Mouse (Mus musculus) cerebellum, adult (tissue): Measurements from ENCODE around the gene Numb.

Source experiments
- ATAC-seq: cut with Nextera tagmentation; 2 replicates; pipeline ENCODE4 v1.9.2; 2017; ENCODE audit warnings: mild to moderate bottlenecking, moderate library complexity, mixed read lengths; ENCODE audit not compliant: insufficient number of reproducible peaks, low FRiP score, low TSS enrichment

The Numb gene

GRCm38 (mm10) chr12:83789781-83790140 lies 132.0 kb downstream of the Numb start:
- ATAC-seq = no peak

- ATAC-seq = no peak
Measured at GRCm38 (mm10) chr12:83789051-83789780, 132.5 kb downstream of the Numb start.

- no peak for ATAC-seq
Measured at GRCm38 (mm10) chr12:83785305-83785704, 136.4 kb downstream of the Numb start.

GRCm38 (mm10) chr12:83782669-83783068 lies 139.1 kb downstream of the Numb start:
- no peak for ATAC-seq

- 0 out of 2 replicates have a peak, but pooled peaks have one; percentile 20 for ATAC-seq
Measured at GRCm38 (mm10) chr12:83781640-83782278, 140.0 kb downstream of the Numb start.

GRCm38 (mm10) chr12:83781204-83781603 lies 140.5 kb downstream of the Numb start:
- ATAC-seq = no peak

GRCm38 (mm10) chr12:83780181-83780580 lies 141.6 kb downstream of the Numb start:
- ATAC-seq = no peak

- ATAC-seq = no peak
Measured at GRCm38 (mm10) chr12:83776766-83777165, 145.0 kb downstream of the Numb start.

GRCm38 (mm10) chr12:83775621-83776020 lies 146.1 kb downstream of the Numb start:
- ATAC-seq = no peak

GRCm38 (mm10) chr12:83770418-83771256 lies 151.1 kb downstream of the Numb start:
- no peak for ATAC-seq

GRCm38 (mm10) chr12:83768235-83768899 lies 153.4 kb downstream of the Numb start:
- no peak for ATAC-seq

- no peak for ATAC-seq
Measured at GRCm38 (mm10) chr12:83767833-83768232, 153.9 kb downstream of the Numb start.

GRCm38 (mm10) chr12:83765965-83766603 lies 155.7 kb downstream of the Numb start:
- no peak for ATAC-seq

GRCm38 (mm10) chr12:83764519-83764918 lies 157.2 kb downstream of the Numb start:
- ATAC-seq = no peak

GRCm38 (mm10) chr12:83764044-83764365 lies 157.7 kb downstream of the Numb start:
- ATAC-seq = no peak

- ATAC-seq = no peak
Measured at GRCm38 (mm10) chr12:83763311-83764043, 158.3 kb downstream of the Numb start, which contains the start of gene Papln. Gene Papln, plus strand, starts transcription at chr12:83763634.

GRCm38 (mm10) chr12:83762706-83763105 lies 159.0 kb downstream of the Numb start:
- ATAC-seq = no peak

- ATAC-seq = no peak
Measured at GRCm38 (mm10) chr12:83760201-83760600, 161.5 kb downstream of the Numb start.

GRCm38 (mm10) chr12:83758735-83759134 lies 163.0 kb downstream of the Numb start:
- ATAC-seq = no peak

GRCm38 (mm10) chr12:83752495-83752894 lies 169.2 kb downstream of the Numb start:
- ATAC-seq = no peak
